Mouse (Mus musculus): ENCODE results near the gene Rfx1.

The Rfx1 gene

GRCm38 (mm10) chr8:84063861-84064610, 2.6 kb upstream of the Rfx1 start:
- DNase-seq, result no peak

DNA sequence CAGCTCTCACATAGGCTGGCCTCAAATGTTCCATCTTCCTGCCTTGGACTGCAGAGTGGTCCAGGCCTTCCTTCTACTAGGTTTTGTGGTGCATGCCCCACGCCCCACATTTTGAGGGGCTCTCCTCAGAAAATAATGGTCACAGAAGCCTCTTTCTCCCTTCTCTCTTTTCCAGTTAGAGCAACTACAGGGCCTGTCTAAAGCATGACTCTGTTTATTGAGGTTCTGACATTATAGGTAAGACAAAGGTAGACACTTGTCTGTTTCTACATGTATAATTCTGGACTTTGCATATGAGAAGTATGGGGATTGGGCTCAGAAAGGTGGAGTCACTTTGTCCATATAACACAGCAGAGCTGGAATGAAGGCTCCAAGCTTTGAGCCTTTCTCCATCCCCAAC, 1.6 kb upstream of the Rfx1 start, which contains the start of gene Gm10643:
TSS of gene Gm10643 (minus strand) at position 101 of the 400 bp plus-strand sequence.
- no peak for DNase-seq

- DNase-seq, result no peak
Observed at GRCm38 (mm10) chr8:84065457-84066072, 1.1 kb upstream of the Rfx1 start.

DNA sequence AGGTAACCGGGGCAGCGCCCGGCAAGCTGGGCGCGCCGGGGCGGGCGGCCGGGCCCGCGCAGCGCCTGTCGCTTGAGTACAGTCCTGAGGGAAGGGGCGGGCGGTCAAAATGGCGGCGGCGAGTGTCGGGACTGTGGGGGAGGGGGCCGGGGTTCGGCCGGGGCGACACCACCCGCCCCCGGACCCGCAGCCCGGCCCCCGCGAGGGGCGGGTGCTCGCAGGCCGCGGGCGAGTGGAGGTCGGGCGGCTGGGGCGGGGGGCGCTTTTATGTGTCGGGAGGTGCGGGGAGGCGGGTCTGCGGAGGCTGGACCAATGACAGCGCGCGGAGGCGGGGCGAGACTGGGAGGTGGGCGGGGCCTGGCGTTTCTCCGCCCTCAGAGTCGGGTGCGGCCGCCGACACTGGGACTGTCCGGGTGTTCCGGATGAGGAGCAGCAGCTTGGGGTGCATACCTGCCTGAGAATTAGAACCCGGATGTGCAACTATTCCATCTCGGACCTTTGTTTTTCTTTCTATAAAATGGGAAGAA, 476 bp downstream of the Rfx1 start:
- DNase-seq, result peak; percentile 92

DNA sequence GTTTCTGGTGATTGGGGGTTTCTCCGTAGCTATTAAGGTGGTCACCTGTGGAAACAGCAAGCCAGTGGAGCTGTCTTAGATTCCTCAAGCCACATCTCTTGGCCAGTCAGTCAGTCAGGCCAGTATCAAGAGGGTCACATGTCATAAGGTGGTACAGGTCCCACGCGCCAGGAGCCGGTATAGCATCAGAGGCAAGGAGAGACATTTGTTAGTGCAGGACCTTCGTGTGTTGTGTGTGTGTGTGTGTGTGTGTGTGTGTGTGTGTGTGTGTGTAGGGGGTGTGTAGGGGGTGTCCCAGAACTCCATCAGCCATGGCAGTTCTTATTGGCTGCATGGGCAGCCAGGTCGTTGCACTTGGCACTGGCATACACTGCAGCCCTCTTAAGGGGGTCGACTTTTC, 1.3 kb downstream of the Rfx1 start:
- DNase-seq, result no peak

- no peak for DNase-seq
Observed at GRCm38 (mm10) chr8:84068316-84069035, 1.8 kb downstream of the Rfx1 start.

- DNase-seq, result no peak
Observed at GRCm38 (mm10) chr8:84069169-84069568, 2.5 kb downstream of the Rfx1 start.

DNA sequence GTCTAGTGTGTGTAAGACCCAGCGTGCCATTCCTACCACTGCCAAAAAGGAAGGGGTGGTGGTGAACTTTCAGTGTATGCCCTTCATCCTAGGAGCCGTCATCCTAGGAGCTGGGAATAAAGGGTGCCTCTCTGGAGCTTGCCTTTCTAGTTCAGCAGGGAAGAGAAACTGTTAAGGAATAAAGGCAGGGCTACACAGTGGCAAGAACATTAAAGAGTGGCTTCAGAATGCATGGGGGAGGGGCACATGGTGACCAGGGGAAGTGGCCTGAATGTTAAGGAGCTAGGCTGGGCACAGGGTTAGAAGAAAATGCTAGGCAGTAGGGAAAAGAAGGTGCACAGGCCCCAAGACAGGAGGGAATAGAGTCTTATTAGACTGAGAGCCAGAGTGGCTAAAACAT, 3.1 kb downstream of the Rfx1 start:
- DNase-seq, result no peak

DNA sequence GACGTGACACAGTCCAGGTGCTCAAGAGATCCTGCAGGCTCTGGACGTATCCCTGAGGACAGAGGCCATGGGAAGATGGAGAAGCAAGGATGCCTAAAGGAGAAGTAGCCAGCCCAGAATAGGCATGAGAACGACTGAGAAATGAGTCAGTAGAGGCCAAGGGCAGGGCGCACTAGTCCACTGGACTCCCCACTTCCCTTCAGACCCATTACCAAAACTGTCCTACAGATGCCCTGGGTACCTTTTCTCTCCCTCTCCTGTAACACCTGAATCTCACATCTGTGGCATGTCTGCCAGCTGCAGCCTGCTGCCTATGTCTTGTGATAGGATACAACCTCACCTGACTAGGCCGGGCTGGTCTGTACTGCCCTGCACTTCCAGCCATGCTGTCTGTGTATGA, 3.6 kb downstream of the Rfx1 start:
- DNase-seq, result no peak

DNA sequence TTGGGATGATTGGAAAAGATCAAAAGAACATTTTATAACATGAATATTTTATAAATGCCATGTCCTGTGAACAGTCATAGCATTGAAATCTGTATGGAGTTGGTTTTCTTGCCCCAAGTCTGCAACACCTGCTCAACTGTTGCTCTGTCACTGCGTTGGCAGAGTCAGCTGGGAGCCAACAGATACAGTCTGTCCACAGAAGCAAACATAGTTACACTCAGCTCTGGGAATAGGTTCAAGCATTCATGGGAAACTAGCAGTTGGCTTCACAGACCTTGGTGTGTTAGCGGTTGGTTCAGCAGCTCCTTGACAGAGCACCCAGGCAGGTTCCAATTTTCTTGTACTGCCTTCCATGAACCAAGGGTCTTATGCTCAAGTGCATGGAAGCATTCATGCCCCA, 4.0 kb downstream of the Rfx1 start:
- no peak for DNase-seq

DNA sequence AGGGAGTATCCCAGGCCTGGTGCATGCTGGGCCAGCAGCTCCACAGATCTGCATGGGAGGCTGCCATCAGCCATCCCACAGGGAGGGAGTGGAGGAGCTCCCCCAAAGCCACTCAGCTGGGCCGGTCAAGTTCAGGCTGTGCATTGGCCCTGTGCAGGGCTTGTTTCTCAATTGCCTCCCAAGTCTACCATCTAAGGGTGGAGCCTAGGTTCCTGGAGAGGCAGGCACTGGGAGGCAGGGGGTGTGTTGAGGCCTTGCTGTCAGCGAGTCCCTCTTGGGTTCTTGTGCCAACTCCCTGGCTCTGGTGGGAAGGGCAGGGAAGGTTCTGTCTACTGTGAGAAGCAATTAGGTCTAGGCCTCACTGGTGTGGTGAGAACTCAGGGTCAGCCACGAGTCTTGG, 5.3 kb downstream of the Rfx1 start:
- no peak for DNase-seq

GRCm38 (mm10) chr8:84072321-84072720, 5.7 kb downstream of the Rfx1 start:
- DNase-seq, result no peak

GRCm38 (mm10) chr8:84073230-84073976, 6.8 kb downstream of the Rfx1 start:
- no peak for DNase-seq

DNA sequence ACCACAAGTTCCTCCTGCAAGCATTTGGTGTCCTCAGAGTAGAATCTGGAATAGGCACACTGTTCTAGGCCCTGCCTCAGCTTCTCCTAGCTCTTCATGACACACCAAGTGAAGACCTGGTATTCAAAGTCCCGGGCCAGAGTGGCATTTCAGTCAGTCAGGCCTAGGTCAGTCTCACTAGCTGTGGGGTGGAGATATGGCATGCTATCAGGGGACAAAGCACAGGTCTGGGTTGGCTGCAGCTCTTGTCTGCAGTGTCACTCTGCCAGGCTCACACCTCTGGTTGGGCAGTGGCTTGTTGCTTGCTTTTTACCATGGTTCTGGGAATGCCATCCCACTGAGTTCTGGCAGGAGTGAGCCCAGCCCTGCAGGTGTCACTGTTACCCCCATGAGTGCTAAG, 9.8 kb downstream of the Rfx1 start:
- DNase-seq, result no peak

DNA sequence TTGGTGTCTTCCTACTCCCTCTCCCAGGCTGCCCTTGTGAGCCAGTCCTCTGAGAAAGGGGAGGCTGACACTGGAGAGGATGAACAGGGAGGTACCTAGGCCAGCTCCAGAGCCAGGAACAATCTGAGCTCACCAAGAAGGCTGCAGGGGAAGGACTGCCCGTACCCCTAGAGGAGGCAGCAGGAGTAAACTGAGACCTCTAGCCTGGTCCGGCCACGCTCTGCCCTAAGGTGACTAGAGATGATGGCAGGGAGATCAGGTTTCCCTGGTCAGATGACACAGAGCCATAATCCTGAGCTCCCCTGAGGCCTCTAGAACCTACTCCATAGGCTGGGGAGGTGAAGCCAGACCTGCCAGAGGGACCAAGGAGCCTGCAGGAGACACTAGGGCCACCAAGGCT, 10.2 kb downstream of the Rfx1 start:
- DNase-seq, result no peak

DNA sequence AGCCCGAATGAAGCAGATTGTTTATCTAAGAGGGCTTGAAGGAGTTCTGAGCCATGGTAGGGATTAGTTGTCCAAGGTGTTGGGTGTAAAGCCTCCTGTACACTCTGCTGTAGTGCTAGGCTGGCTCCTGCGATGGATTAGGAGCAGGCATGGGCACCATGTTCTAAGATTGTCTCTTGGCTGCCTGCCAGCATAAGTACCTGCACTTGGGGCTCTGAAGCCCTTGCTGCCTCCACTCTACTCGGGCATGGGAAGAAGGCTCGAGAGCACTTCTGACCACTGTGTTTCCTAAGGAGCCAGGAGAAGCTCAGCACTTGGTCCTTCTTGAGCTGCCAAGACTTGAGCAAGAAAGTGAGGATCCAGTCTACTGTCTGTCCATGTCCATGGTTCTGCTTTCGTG, 12.6 kb downstream of the Rfx1 start:
- DNase-seq, result no peak

- DNase-seq, result no peak
Observed at GRCm38 (mm10) chr8:84083829-84084241, 17.2 kb downstream of the Rfx1 start.

- DNase-seq, result no peak
Observed at GRCm38 (mm10) chr8:84084341-84085115, 17.9 kb downstream of the Rfx1 start.

GRCm38 (mm10) chr8:84087156-84087555, 20.5 kb downstream of the Rfx1 start:
- DNase-seq, result no peak

- DNase-seq, result no peak
Observed at GRCm38 (mm10) chr8:84087821-84088220, 21.2 kb downstream of the Rfx1 start.

DNA sequence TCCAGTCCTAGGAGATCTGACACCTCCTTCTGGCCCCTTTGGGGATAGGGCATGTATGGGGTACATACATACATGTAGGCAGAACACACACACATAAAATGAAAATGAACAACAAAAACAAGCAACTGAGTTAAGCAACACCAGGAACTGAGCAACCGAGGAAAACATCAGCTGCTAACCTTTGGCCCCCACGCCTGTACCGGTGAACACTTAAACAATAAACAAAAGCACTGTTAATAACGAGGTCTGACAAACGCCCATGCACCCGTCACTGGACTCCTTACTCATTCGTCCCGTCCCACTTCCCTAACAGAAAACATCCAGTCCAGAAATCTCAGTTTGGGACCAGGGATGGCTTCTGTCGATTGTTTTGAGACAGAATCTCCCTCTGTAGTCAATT, 22.6 kb downstream of the Rfx1 start:
- DNase-seq, result no peak

- no peak for DNase-seq
Observed at GRCm38 (mm10) chr8:84090585-84090984, 24.0 kb downstream of the Rfx1 start.

All from cerebellum, adult 9-11 months (tissue).